Mouse (Mus musculus) neural tube, postnatal 0 days (tissue): Measurements from ENCODE around the gene Nolc1. TPM values are rescaled to one million over a fixed set of nuclear protein-coding genes. Genes with fewer than 3 reads are reported as not detected.

Experiments
- polyA plus RNA-seq: library from polyadenylated mRNA; unstranded; fragments of >200 nt; fragmentation: Nextera tagmentation; extraction: Ambion mirVana; gene quantifications from 2 replicates; pipeline ENCODE4 v1.2.1, GENCODE M21; 2015

The Nolc1 gene
- 48.7 and 51.1 TPM in 2 replicates for polyA plus RNA-seq

GRCm38 (mm10) chr19:46075616-46076607 lies at the start of gene Nolc1:
Gene Nolc1 (plus strand): TSS chr19:46075863.

GRCm38 (mm10) chr19:46044271-46044992 lies 31.2 kb upstream of the Nolc1 start, which contains the start of gene Pprc1:
Gene Pprc1 (plus strand): TSS chr19:46044886.

DNA sequence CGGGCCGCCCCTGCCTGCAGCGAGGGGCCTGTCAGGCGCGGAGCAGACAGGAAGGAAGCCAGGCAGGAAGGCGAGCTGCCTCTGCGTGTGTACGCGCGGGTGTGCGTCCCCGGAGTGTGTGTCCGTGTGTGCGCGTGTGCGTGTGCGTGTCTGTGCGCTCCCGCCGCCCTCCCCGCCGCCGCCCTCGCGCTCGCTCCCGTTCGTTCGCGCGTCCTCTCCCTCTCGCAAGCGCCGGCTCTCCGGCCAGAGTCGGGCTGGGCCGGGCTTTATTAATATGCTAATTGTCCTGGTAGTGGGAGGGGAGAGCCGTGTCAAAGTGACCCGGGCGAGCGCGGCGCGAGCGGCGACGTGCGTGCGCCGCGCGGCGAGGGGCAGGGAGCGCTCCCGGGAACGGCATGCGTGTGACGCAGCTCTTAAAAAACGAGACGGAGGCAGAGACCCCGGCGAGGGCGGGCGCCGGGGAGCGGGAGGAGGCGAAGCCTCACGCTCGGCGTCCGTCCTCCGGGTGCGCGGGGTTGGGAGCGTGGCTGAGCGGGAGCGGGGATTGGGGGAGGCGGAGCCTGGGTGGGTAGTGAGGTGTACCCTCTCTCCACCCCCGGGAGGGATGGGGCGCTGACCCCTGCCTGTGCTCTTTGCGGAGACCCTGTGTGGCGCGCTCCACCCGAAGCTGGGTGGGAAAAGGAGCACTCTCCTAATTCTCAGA lies 30.5 kb upstream of the Nolc1 start, which contains the start of gene Ldb1:
Gene Ldb1, minus strand, starts transcription at position 222 of the 703 bp plus-strand sequence.

GRCm38 (mm10) chr19:46131694-46132525 lies 56.2 kb downstream of the Nolc1 start, which contains the start of gene Elovl3:
Gene Elovl3 (plus strand): TSS chr19:46131897.

Other genes starting within 250 kb of the Nolc1 start
- 14.9 and 15.2 TPM in 2 replicates for gene Armh3, start 77.4 kb upstream of the Nolc1 start, polyA plus RNA-seq
- gene Hps6, start 72.4 kb upstream of the Nolc1 start, polyA plus RNA-seq = 6.0 and 6.5 TPM in 2 replicates
- gene Pprc1, start 31.0 kb upstream of the Nolc1 start, polyA plus RNA-seq = 10.8 and 14.2 TPM in 2 replicates
- gene Ldb1, start 30.6 kb upstream of the Nolc1 start, polyA plus RNA-seq = 86.9 and 88.2 TPM in 2 replicates
- gene Elovl3, start 56.0 kb downstream of the Nolc1 start, polyA plus RNA-seq = not detected in 2 replicates
- gene Pitx3, start 72.5 kb downstream of the Nolc1 start, polyA plus RNA-seq = 0.14 and 0.38 TPM in 2 replicates
- gene Gbf1, start 76.6 kb downstream of the Nolc1 start, polyA plus RNA-seq = 62.8 and 64.7 TPM in 2 replicates
- 2.8 and 3.5 TPM in 2 replicates for gene Nfkb2, start 228.5 kb downstream of the Nolc1 start, polyA plus RNA-seq